Mouse (Mus musculus): ENCODE measurements at regions not wholly inside any gene's neighbourhood (a gene's known extent, or its start where the extent isn't known, plus 50 kb on each side); places are given as distances from the start of the nearest gene placed in this dataset.

DNA sequence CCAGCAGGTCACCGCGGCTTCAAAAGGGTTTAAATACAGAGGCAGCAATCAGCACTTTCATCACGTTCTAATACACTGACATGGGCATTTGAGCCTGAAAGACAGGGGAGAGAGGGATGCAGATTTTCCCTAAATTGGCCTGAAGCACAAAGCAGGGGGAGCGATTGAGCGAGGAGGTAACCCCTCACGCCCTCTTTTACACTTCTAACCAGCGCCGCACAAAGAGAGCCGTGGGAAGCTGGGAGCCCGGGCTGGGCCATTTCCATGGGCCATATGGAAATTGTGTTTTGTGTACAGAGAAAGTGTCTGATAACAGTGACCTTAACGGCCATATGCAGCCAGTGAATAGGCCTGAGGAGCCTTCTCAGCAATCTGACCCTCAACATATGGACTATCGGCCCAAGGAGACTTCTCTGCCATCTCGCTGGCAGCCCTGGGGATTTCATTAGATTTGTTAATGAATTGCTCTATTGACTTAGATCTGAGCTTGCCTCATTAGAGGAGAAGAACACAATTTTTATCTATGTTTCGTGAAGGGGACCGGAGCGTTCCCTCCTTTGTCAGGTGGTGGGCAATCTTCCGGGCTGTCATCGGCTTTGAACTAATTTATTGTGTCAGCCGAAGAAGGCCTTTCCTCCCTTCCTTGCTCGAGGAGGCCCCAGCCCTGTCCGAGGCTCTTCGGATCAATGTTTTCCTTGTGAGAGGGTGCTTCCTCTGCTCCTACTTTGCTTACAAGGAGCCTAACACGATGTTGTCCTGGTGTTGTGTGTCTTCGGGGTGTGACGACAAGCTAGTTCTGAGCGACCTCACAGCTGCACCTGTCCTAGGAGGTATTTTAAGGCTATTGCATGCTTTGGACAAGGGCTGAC is 195.4 kb upstream of the Irx3 start:
- H3K9ac ChIP-seq (replicated peaks; ENCODE audit: low read length, poor library complexity, severe bottlenecking): no peak overlapping the region
- WGBS: 30% methylated on average over 26 of the region's 26 CpGs
- H3K4me1 ChIP-seq (ENCODE audit: insufficient read depth, low read length): peaks cover 9% of the 10 kb centered on the region; the same call in 1 of the 2 replicates
- TF ChIP-seq CTCF (IDR thresholded peaks at IDR 0.05): no peak
- H3K27ac ChIP-seq (ENCODE audit: low read depth, low read length): no peak overlapping the region
- H3K36me3 ChIP-seq (ENCODE audit: insufficient read depth, low read length): no peaks in the 10 kb centered on the region
- DNase-seq (ENCODE audit: low spot score) (no peak), ATAC-seq (ENCODE audit: low FRiP score) (no peak)
- no peaks in the 10 kb centered on the region for H3K27me3 ChIP-seq (ENCODE audit: insufficient read depth, low read length)
- H3K4me2 ChIP-seq (ENCODE audit: low read depth, low read length, poor library complexity, severe bottlenecking): no peak overlapping the region
- no peak overlapping the region for H3K4me3 ChIP-seq (ENCODE audit: low read depth, low read length)
- H3K9me3 ChIP-seq (ENCODE audit: low read length): no peaks in the 10 kb centered on the region

DNA sequence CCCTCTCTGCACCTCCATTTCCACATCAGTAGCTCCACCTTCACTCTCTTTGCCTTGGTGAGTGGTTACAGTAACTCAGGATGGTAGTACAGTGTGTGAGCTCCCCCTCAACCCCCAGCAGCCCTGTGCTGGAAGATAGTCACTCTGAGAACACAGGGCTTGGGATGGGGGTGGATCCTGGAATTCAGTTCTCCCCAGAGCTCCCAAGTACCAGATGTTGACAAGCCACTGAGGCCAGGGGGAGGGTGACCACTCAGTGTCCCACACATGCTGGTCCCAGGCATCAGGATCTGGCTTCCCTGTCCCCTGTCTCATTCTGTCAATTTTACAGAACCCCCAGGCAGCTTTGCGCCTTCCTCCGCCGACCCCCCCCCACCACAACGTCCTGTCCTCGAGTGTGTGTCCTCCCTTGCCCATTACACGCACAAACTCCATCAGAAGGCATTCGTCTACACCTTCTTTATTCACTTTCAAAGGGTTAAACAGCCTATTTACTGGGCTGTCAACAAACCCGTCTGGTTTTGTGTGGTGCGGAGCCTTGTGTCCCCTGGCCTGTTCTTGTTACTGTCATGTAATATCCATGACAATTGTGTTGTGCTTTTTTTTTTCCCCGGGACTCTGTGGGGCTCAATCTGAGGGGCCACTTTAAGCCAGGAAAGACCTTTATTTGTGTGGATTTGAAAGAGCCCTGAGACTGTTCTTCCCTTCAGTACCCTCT is 194.6 kb upstream of the Irx3 start:
- Histone ChIP-seq H3K9ac (replicated peaks; ENCODE audit: low read length, poor library complexity, severe bottlenecking) (no peak overlapping the region), H3K27me3 (ENCODE audit: insufficient read depth, low read length) (no peaks in the 10 kb centered on the region), H3K4me1 (ENCODE audit: insufficient read depth, low read length) (peaks cover 12% of the 10 kb centered on the region; the same call in 1 of the 2 replicates), H3K4me3 (ENCODE audit: low read depth, low read length) (no peak overlapping the region), H3K36me3 (ENCODE audit: insufficient read depth, low read length) (no peaks in the 10 kb centered on the region), H3K9me3 (ENCODE audit: low read length) (no peaks in the 10 kb centered on the region), H3K4me2 (ENCODE audit: low read depth, low read length, poor library complexity, severe bottlenecking) (no peak overlapping the region), H3K27ac (ENCODE audit: low read depth, low read length) (no peak overlapping the region)
- DNase-seq (ENCODE audit: low spot score) (no peak), ATAC-seq (ENCODE audit: low FRiP score) (no peak)
- no peak for TF ChIP-seq CTCF (IDR thresholded peaks at IDR 0.05)
- 21% methylated on average over 10 of the region's 10 CpGs for WGBS

DNA sequence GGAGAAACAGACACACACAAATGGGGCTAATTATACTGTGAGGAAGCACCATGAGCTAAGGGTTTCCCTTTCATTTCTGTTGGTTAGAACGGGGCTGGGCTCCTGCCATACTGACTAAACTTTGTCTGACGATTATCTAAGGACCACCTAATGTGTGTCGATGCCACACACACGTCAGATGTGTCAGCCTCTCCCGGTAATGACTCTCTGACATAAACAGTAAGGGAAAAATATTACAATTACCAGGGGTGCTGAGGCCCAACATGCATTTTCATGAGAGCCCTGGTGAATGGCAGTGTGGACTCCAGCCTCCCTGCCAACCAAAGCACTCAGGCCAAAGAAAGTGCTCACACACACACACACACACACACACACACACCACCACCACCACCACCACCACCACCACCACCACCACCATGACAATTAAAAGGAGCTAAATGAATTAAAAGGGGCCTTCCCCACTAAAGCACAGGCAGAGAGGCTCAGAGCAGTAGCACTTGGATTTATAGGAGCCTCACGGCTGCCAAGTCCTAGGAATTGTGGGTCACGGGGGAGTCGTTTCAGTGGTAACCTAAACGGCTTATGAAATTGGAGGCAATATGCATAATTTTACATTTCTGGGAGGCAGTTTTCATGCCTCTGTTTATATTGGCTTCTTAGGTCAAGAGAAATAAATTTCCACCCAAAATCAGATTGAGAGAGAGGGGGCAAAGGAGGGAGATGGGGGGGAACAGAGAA is 193.7 kb upstream of the Irx3 start:
- DNase-seq (ENCODE audit: low spot score) (no peak), ATAC-seq (ENCODE audit: low FRiP score) (no peak)
- Histone ChIP-seq H3K4me1 (ENCODE audit: insufficient read depth, low read length) (peaks cover 15% of the 10 kb centered on the region; the same call in 1 of the 2 replicates), H3K9ac (replicated peaks; ENCODE audit: low read length, poor library complexity, severe bottlenecking) (no peak overlapping the region), H3K36me3 (ENCODE audit: insufficient read depth, low read length) (no peaks in the 10 kb centered on the region), H3K4me3 (ENCODE audit: low read depth, low read length) (no peak overlapping the region), H3K4me2 (ENCODE audit: low read depth, low read length, poor library complexity, severe bottlenecking) (no peak overlapping the region), H3K27ac (ENCODE audit: low read depth, low read length) (no peak overlapping the region), H3K27me3 (ENCODE audit: insufficient read depth, low read length) (no peaks in the 10 kb centered on the region), H3K9me3 (ENCODE audit: low read length) (no peaks in the 10 kb centered on the region)
- WGBS: 37% methylated on average over 9 of the region's 9 CpGs
- TF ChIP-seq CTCF (IDR thresholded peaks at IDR 0.05): no peak

DNA sequence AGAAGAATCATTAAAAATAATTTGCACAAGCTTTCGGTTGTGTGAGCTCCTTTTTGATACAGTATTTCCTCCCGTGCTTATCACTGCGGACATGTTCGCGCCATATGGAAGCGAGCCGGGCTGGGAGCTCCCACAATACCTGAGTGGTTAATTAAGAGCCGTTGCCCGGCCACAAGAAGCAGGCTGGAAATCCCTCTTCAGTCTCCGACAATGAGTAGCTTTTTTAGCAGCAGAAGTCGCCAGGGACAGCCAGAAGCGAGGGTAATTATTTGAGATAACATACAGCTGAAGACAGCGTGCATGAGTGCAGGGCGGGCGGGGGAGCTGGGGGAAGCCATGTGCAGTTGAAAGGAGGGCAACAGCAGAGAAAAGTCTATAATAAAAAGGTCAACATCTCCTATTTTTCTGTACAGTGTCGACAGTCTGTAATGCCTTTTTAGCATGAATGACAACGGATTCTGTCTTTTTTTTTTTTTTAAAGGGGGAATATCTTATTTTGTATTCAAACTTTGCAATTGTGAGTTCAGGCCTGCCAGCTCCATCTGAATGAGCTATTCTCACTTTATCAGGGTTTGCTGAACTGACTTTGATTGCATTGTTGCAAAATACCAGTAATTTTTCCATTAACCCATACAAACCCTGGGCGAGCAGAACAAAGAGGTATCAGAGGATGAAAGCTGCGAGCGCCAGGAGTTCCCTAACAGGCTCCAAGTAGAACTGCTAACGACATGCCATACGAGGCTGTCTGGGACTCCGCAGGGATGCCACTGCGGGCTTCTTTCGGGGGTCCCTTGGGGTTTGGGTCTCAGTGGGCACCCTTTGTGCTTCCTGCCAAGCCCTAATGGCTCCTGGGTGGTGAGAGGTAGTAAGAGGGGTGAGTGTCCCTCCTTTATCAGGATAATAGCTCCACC is 189.9 kb upstream of the Irx3 start:
- peaks cover 15% of the 10 kb centered on the region; the same call in 1 of the 2 replicates for H3K4me1 ChIP-seq (ENCODE audit: insufficient read depth, low read length)

DNA sequence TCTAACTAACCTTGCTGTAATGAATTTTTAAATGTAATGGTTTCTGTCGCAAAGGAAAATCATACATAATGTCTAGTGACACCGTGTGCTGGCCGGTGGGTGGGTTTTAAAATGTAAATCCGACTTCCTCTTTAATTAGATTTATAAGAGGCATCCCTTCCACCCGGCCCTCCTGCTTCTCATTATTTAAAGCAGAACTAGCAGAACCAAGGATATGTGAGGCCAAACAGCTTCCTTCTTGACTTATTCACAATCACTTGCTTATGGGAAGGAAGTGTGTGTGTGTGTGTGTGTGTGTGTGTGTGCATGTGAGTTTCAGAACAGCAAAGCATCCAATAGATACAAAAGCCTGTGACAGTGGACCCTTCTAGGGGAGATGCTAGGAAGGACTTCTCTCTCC is 189.1 kb upstream of the Irx3 start:
- WGBS: 21% methylated on average over 5 of the region's 5 CpGs
- H3K9me3 ChIP-seq (ENCODE audit: low read length): no peaks in the 10 kb centered on the region
- H3K27me3 ChIP-seq (ENCODE audit: insufficient read depth, low read length): no peaks in the 10 kb centered on the region
- H3K27ac ChIP-seq (ENCODE audit: low read depth, low read length): 0 out of 2 replicates have a peak overlapping the region, but pooled peaks have one; percentile 26
- H3K4me3 ChIP-seq (ENCODE audit: low read depth, low read length): no peak overlapping the region
- H3K36me3 ChIP-seq (ENCODE audit: insufficient read depth, low read length): no peaks in the 10 kb centered on the region
- DNase-seq (ENCODE audit: low spot score) (no peak), ATAC-seq (ENCODE audit: low FRiP score) (no peak)
- no peak overlapping the region for H3K9ac ChIP-seq (replicated peaks; ENCODE audit: low read length, poor library complexity, severe bottlenecking)
- no peak for TF ChIP-seq CTCF (IDR thresholded peaks at IDR 0.05)
- H3K4me1 ChIP-seq (ENCODE audit: insufficient read depth, low read length): peaks cover 15% of the 10 kb centered on the region; the same call in 1 of the 2 replicates
- peak overlapping the region; percentile 51 for H3K4me2 ChIP-seq (ENCODE audit: low read depth, low read length, poor library complexity, severe bottlenecking)

More for the DNA sequence above, 189.9 kb upstream of the Irx3 start:
- Histone ChIP-seq H3K9me3 (ENCODE audit: low read length) (no peaks in the 10 kb centered on the region), H3K27me3 (ENCODE audit: insufficient read depth, low read length) (no peaks in the 10 kb centered on the region), H3K27ac (ENCODE audit: low read depth, low read length) (peak overlapping the region; percentile 57), H3K9ac (replicated peaks; ENCODE audit: low read length, poor library complexity, severe bottlenecking) (no peak overlapping the region; the same call in 1 of the 2 replicates), H3K4me2 (ENCODE audit: low read depth, low read length, poor library complexity, severe bottlenecking) (peak overlapping the region; percentile 51), H3K4me3 (ENCODE audit: low read depth, low read length) (peak overlapping the region; percentile 24), H3K36me3 (ENCODE audit: insufficient read depth, low read length) (no peaks in the 10 kb centered on the region)
- peak; percentile 49 for DNase-seq (ENCODE audit: low spot score)
- WGBS: 12% methylated on average over 25 of the region's 25 CpGs
- ATAC-seq (ENCODE audit: low FRiP score): peak; percentile 57; the same call in 1 of the 2 replicates
- TF ChIP-seq CTCF (IDR thresholded peaks at IDR 0.05): no peak

Measured in midbrain, postnatal 0 days (tissue).